Mouse (Mus musculus) limb, embryonic 12.5 days (tissue): ENCODE data around the gene Aamp. TPM values are rescaled to one million over a fixed set of nuclear protein-coding genes. Genes with fewer than 3 reads are reported as not detected.

Source experiments
- ATAC-seq: fragments of 200-750 bp; cut with Nextera tagmentation; 2 replicates; pipeline ENCODE4 v1.8.0; 2017; ENCODE audit warnings: low read depth, moderate TSS enrichment; ENCODE audit not compliant: insufficient number of reproducible peaks, insufficient read depth, low FRiP score, low TSS enrichment
- H3K27ac ChIP-seq: fragments of 300-500 bp; sonication (generic); 2 replicates; pipeline ENCODE4 v1.5.1; 2016; ENCODE audit warnings: mild to moderate bottlenecking, moderate library complexity
- H3K27me3 ChIP-seq: fragments of 300-500 bp; sonication (generic); 2 replicates; pipeline ENCODE4 v1.6.1; 2016; ENCODE audit warnings: mild to moderate bottlenecking, moderate library complexity
- H3K36me3 ChIP-seq: fragments of 300-500 bp; sonication (generic); 2 replicates; pipeline ENCODE4 v1.6.1; 2016; ENCODE audit warnings: mild to moderate bottlenecking, moderate library complexity
- H3K4me1 ChIP-seq: fragments of 300-500 bp; sonication (generic); replicated peaks from 2 replicates; pipeline ENCODE4 v1.6.1; 2016
- H3K4me2 ChIP-seq: fragments of 300-500 bp; sonication (generic); 2 replicates; pipeline ENCODE4 v1.6.1; 2016; ENCODE audit warnings: mild to moderate bottlenecking, moderate library complexity
- H3K4me3 ChIP-seq: fragments of 300-500 bp; sonication (generic); replicated peaks from 2 replicates; pipeline ENCODE4 v1.5.1; 2016; ENCODE audit warnings: mild to moderate bottlenecking
- H3K9ac ChIP-seq: fragments of 300-500 bp; sonication (generic); replicated peaks from 2 replicates; pipeline ENCODE4 v1.6.1; 2016; ENCODE audit warnings: mild to moderate bottlenecking, moderate library complexity
- H3K9me3 ChIP-seq: fragments of 300-500 bp; sonication (generic); 2 replicates; pipeline ENCODE4 v1.6.1; 2016; ENCODE audit warnings: mild to moderate bottlenecking, moderate library complexity
- WGBS: fragments of 180-500 bp; shearing (Covaris S2); methylation state at CpG from one replicate; pipeline ENCODE4 v1.1.7; 2016; 5-methylcytosine and 5-hydroxymethylcytosine counted together
- polyA plus RNA-seq: library from polyadenylated mRNA; unstranded; fragments of >200 nt; fragmentation: Nextera tagmentation; extraction: Ambion mirVana; gene quantifications from 2 replicates; pipeline ENCODE4 v1.2.1, GENCODE M21; 2016

Gene Aamp
- polyA plus RNA-seq, 1 experiment from 2014 or later: 202 TPM

DNA sequence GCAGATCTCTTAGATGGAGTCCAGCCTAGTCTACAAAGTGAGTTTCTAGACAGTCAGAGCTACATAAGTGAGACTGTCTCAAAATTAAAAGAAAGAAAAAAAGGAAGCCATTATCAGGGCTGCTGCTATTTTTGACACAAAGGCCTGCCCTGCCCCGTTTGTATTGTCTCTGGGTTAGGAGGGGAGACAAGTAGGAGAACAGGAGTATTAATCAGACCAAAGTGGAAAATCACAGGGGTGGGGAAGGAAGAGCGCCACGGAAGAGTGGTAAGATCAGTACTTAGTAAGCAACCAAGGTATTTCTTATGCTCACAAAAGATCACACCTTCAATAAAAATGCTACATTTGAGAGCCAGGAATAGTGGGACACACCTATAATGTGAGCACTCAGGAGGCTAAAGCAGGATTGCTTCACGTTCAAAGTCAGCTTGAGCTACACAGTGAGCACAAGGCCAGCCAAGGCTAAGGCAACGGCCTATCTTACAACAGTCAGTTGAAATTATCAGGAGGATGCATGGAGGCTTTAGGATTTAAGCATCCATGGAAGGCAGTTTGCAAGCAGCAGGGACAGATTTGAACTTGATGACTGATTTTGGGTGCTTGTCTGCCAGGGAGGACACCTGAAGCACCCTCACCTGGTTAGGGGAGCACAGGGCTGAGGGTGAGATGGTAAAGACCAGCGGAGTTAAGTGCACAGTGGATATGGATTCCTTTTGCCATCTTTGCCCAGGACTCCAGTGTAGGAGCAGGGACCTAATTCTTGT, 16.0 kb upstream of the Aamp start:
- H3K36me3 ChIP-seq: peaks cover 15% of the 10 kb centered on the region
- H3K9me3 ChIP-seq: no peaks in the 10 kb centered on the region
- no peak overlapping the region for H3K9ac ChIP-seq
- no peaks in the 10 kb centered on the region for H3K27me3 ChIP-seq
- H3K27ac ChIP-seq: no peak overlapping the region
- peaks cover 32% of the 10 kb centered on the region for H3K4me1 ChIP-seq
- ATAC-seq: no peak
- H3K4me2 ChIP-seq: no peak overlapping the region
- whole genome bisulfite sequencing: 89% methylated on average over 6 of the region's 6 CpGs
- no peak overlapping the region for H3K4me3 ChIP-seq

- Histone ChIP-seq H3K4me2 (no peak overlapping the region), H3K27me3 (no peaks in the 10 kb centered on the region), H3K4me3 (no peak overlapping the region), H3K9me3 (no peaks in the 10 kb centered on the region), H3K27ac (no peak overlapping the region), H3K36me3 (peaks cover 22% of the 10 kb centered on the region), H3K4me1 (peaks cover 42% of the 10 kb centered on the region), H3K9ac (no peak overlapping the region)
- 75% methylated on average over 5 of the region's 5 CpGs for WGBS
- no peak for ATAC-seq
These were observed 14.5 kb upstream of the Aamp start for GRCm38 (mm10) chr1:74298996-74299395.

- ATAC-seq: no peak
- Histone ChIP-seq H3K9ac (no peak overlapping the region), H3K4me2 (no peak overlapping the region), H3K4me1 (peaks cover 39% of the 10 kb centered on the region), H3K27me3 (no peaks in the 10 kb centered on the region), H3K9me3 (no peaks in the 10 kb centered on the region), H3K27ac (no peak overlapping the region), H3K36me3 (peaks cover 29% of the 10 kb centered on the region), H3K4me3 (no peak overlapping the region)
- 91% methylated on average over 5 of the region's 5 CpGs for WGBS
These were observed 13.7 kb upstream of the Aamp start for GRCm38 (mm10) chr1:74298157-74298750.

DNA sequence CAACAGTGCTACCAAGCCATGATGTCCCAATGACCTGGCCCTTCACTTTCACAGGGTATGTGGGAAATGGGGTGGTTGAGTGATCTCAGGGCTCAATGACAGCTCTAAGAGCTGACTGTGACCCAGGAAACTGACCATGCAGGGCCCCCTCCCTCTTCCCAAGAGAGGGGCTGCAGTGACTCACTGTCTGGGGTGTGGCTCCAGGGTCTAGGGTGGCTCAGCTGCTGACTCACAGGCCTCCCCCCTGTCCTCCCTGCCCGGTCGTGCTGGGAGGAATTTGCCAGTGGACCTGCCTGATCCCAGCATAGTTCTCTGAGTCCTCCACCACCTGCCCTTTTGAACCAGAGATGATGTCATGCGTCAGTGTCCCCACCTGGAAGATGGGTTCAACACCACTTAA, 12.7 kb upstream of the Aamp start:
- peaks cover 39% of the 10 kb centered on the region for H3K36me3 ChIP-seq
- 70% methylated on average over 3 of the region's 3 CpGs for WGBS
- ATAC-seq: no peak
- H3K27ac ChIP-seq: no peak overlapping the region; the same call in 1 of the 2 replicates
- no peak overlapping the region for H3K9ac ChIP-seq
- H3K4me2 ChIP-seq: no peak overlapping the region
- no peak overlapping the region for H3K4me3 ChIP-seq
- no peaks in the 10 kb centered on the region for H3K9me3 ChIP-seq
- H3K4me1 ChIP-seq: peaks cover 30% of the 10 kb centered on the region
- no peaks in the 10 kb centered on the region for H3K27me3 ChIP-seq

- ATAC-seq: no peak
- peak overlapping the region; percentile 42 for H3K4me2 ChIP-seq
- no peaks in the 10 kb centered on the region for H3K9me3 ChIP-seq
- H3K27me3 ChIP-seq: no peaks in the 10 kb centered on the region
- WGBS: 45% methylated on average over 6 of the region's 6 CpGs
- peak overlapping the region; percentile 88 for H3K27ac ChIP-seq
- peaks cover 27% of the 10 kb centered on the region for H3K4me1 ChIP-seq
- H3K9ac ChIP-seq: no peak overlapping the region
- H3K4me3 ChIP-seq: 0 out of 2 replicates have a peak overlapping the region, but pooled peaks have one; percentile 7
- H3K36me3 ChIP-seq: peaks cover 47% of the 10 kb centered on the region
These were observed 11.9 kb upstream of the Aamp start for GRCm38 (mm10) chr1:74296477-74296876.

DNA sequence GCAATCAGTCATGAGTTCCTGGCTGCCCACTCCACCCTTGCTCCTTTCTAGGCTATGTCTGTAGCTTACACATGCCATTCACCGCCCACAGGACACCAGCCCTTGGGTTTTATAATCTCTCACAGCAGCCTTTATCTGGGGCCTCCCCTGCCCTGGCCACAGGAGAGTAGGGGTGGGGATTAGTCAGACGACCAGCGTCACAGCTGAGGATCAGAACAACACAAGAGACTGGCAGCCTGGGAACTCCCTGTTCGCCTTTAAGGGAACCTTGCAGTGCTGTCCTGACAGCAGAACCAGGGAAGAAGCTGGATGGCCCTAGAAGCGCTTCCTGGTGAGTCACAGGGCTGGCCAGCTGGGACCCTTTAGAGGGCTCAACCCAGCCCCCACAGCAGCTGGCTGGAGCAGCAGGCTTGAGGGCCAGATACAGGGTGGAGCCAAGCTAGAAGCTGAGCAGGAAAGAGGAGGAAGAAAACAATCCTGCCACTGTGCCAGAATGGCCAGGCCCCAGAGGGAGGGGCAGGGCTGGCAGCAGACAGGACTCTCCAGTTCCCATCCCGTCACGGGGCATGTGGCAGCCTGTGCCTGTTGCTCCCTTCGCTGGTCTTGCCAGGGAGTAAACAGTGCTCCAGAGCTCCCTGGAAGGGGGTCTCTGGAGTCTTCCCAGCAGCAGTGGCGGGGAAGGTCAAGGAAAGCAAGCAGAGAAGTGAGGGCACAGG, 11.1 kb upstream of the Aamp start:
- 0 out of 2 replicates have a peak overlapping the region, but pooled peaks have one; percentile 2 for H3K4me3 ChIP-seq
- no peaks in the 10 kb centered on the region for H3K9me3 ChIP-seq
- H3K27ac ChIP-seq: peak overlapping the region; percentile 88
- H3K36me3 ChIP-seq: peaks cover 55% of the 10 kb centered on the region
- peak overlapping the region; percentile 38; the same call in 1 of the 2 replicates for H3K9ac ChIP-seq
- peak; percentile 75 for ATAC-seq
- WGBS: 15% methylated on average over 9 of the region's 9 CpGs
- H3K27me3 ChIP-seq: no peaks in the 10 kb centered on the region
- peaks cover 27% of the 10 kb centered on the region for H3K4me1 ChIP-seq
- peak overlapping the region; percentile 42 for H3K4me2 ChIP-seq

DNA sequence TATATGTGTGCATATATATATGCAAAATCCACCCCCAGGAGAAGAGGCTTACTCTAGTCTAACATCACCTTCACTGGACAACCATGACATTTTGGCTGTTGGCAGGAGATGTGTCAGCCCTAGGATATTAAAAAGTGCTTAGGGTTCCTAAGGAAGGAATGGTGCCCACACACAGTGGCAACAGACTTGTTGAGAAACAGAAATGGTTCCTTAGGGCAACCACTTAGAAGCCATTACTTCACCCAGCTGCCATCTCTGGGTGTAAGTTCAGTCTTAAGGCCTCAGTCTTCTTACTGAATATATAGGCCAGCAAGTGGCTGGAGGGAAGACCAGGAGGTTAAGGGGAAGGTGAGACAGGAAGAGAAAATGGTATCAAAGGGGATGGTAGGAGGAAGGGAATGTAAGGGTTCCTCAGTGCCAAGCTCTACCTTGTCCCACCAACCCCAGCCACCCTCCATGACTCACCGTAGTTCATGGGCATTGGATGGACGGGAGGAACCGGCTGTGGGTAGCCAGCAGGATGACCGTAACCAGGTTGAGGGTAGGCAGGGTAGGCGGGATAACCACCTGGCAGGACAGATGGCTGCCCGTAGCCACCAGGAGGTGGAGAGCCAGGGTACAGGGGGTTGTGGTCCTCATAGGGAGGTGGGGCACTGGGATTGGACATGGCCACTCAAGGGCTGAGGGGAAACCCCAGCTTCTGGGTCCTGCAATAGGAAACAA, 10.4 kb upstream of the Aamp start:
- H3K4me3 ChIP-seq: no peak overlapping the region
- H3K27ac ChIP-seq: peak overlapping the region; percentile 88
- no peaks in the 10 kb centered on the region for H3K9me3 ChIP-seq
- H3K9ac ChIP-seq: peak overlapping the region; percentile 38; the same call in 1 of the 2 replicates
- peaks cover 27% of the 10 kb centered on the region for H3K4me1 ChIP-seq
- peak; percentile 13; the same call in 1 of the 2 replicates for ATAC-seq
- H3K36me3 ChIP-seq: peaks cover 62% of the 10 kb centered on the region
- H3K27me3 ChIP-seq: no peaks in the 10 kb centered on the region
- H3K4me2 ChIP-seq: peak overlapping the region; percentile 42; the same call in 1 of the 2 replicates
- 90% methylated on average over 6 of the region's 6 CpGs for WGBS

- Histone ChIP-seq H3K36me3 (peaks cover 69% of the 10 kb centered on the region), H3K4me3 (no peak overlapping the region), H3K27ac (no peak overlapping the region), H3K4me2 (no peak overlapping the region), H3K9ac (no peak overlapping the region), H3K4me1 (peaks cover 27% of the 10 kb centered on the region), H3K9me3 (no peaks in the 10 kb centered on the region), H3K27me3 (no peaks in the 10 kb centered on the region)
- WGBS: 91% methylated on average over 3 of the region's 3 CpGs
- no peak for ATAC-seq
These were observed 9.6 kb upstream of the Aamp start for GRCm38 (mm10) chr1:74294090-74294643.

GRCm38 (mm10) chr1:74293306-74293960, 8.9 kb upstream of the Aamp start:
- 87% methylated on average over 8 of the region's 8 CpGs for WGBS
- Histone ChIP-seq H3K9ac (no peak overlapping the region), H3K4me2 (no peak overlapping the region), H3K36me3 (peaks cover 76% of the 10 kb centered on the region), H3K4me1 (peaks cover 27% of the 10 kb centered on the region), H3K27me3 (no peaks in the 10 kb centered on the region), H3K9me3 (no peaks in the 10 kb centered on the region), H3K4me3 (no peak overlapping the region), H3K27ac (no peak overlapping the region)
- no peak for ATAC-seq

GRCm38 (mm10) chr1:74292331-74293020, 7.9 kb upstream of the Aamp start:
- H3K36me3 ChIP-seq: peaks cover 80% of the 10 kb centered on the region
- 90% methylated on average over 11 of the region's 11 CpGs for WGBS
- no peaks in the 10 kb centered on the region for H3K27me3 ChIP-seq
- H3K4me1 ChIP-seq: peaks cover 27% of the 10 kb centered on the region
- H3K4me2 ChIP-seq: no peak overlapping the region
- H3K27ac ChIP-seq: no peak overlapping the region
- no peak overlapping the region for H3K9ac ChIP-seq
- H3K4me3 ChIP-seq: no peak overlapping the region
- no peak for ATAC-seq
- H3K9me3 ChIP-seq: no peaks in the 10 kb centered on the region
